Mouse (Mus musculus) ES-E14 (cell line): ENCODE measurements around the gene Catsper2.

ENCODE experiments used
- HCFC1 ChIP-seq: IDR thresholded peaks from 2 replicates; pipeline ENCODE4 v1.6.1; 2012; ENCODE audit warnings: low read length, inconsistent platforms, borderline replicate concordance; ENCODE audit not compliant: insufficient read depth
- ZC3H11A ChIP-seq: IDR thresholded peaks from 2 replicates; pipeline ENCODE4 v1.6.1; 2012; ENCODE audit warnings: low read depth, mild to moderate bottlenecking, inconsistent platforms, low read length, borderline replicate concordance

- no peak for TF ChIP-seq HCFC1
- TF ChIP-seq ZC3H11A = no peak
These were observed 54.1 kb downstream of the Catsper2 start for GRCm38 (mm10) chr2:121359461-121359860.
